In genomic region chr9:101052007-101052406, GRCm38 (mm10) we compare ENCODE assay signal across 26 mouse cellular contexts.
"Had no signal": no experiment of that assay in that cellular context is flagged by ENCODE, and none has a peak within 500 bp of the region (broad histone marks: within the 10 kb centered on the region; RNA-seq: fewer than 3 reads in every experiment).

No protein-coding gene starts in this region.

- H3K9ac ChIP-seq: forebrain, postnatal 0 days; heart, embryonic 13.5 days; heart, embryonic 15.5 days; hindbrain, embryonic 13.5 days; hindbrain, embryonic 15.5 days; kidney, embryonic 15.5 days; limb, embryonic 13.5 days; limb, embryonic 15.5 days; liver, embryonic 12.5 days had no signal

- H3K9me3 ChIP-seq: heart, embryonic 10.5 days; heart, embryonic 13.5 days; heart, embryonic 15.5 days; hindbrain, embryonic 13.5 days; hindbrain, embryonic 15.5 days; kidney, embryonic 15.5 days; limb, embryonic 13.5 days; limb, embryonic 15.5 days; liver, embryonic 12.5 days had no signal

- H3K27me3 ChIP-seq: heart, embryonic 13.5 days; heart, embryonic 15.5 days; hindbrain, embryonic 13.5 days; hindbrain, embryonic 15.5 days; kidney, embryonic 15.5 days; limb, embryonic 13.5 days; limb, embryonic 15.5 days; liver, embryonic 12.5 days had no signal

- DNase-seq: forebrain, postnatal 0 days; gastrocnemius, adult 2 months; gastrocnemius, postnatal 10 days; gastrocnemius, postnatal 25 days; heart, adult 18-20 months; heart, postnatal 14 days; heart, postnatal 36 days; kidney, adult 11 months; kidney, adult 2 months; kidney, adult 9 months; kidney, postnatal 14 days; kidney, postnatal 36 days; layer of hippocampus, adult 9-11 months; layer of hippocampus, postnatal 36 days; left cerebral cortex, postnatal 4 days had no signal

- H3K4me1 ChIP-seq: heart, embryonic 10.5 days; heart, embryonic 13.5 days; heart, embryonic 15.5 days; hindbrain, embryonic 13.5 days; hindbrain, embryonic 15.5 days; kidney, embryonic 15.5 days; limb, embryonic 13.5 days; limb, embryonic 15.5 days; liver, embryonic 12.5 days had no signal

- H3K36me3 ChIP-seq: heart, embryonic 10.5 days; heart, embryonic 13.5 days; heart, embryonic 15.5 days; hindbrain, embryonic 13.5 days; hindbrain, embryonic 15.5 days; kidney, embryonic 15.5 days; limb, embryonic 13.5 days; limb, embryonic 15.5 days; liver, embryonic 12.5 days had no signal

- ATAC-seq: forebrain, postnatal 0 days; inflammation-experienced regulatory T-cells, adult 6 months; liver, embryonic 12.5 days had no signal

- H3K4me3 ChIP-seq: gastrocnemius, adult 2 months; heart, embryonic 10.5 days; heart, embryonic 13.5 days; heart, embryonic 15.5 days; hindbrain, embryonic 13.5 days; hindbrain, embryonic 15.5 days; kidney, embryonic 15.5 days; limb, embryonic 13.5 days; limb, embryonic 15.5 days; liver, embryonic 12.5 days had no signal

- H3K4me2 ChIP-seq: heart, embryonic 13.5 days; heart, embryonic 15.5 days; hindbrain, embryonic 13.5 days; hindbrain, embryonic 15.5 days; kidney, embryonic 15.5 days; limb, embryonic 13.5 days; limb, embryonic 15.5 days; liver, embryonic 12.5 days had no signal

- H3K27ac ChIP-seq: gastrocnemius, adult 2 months; heart, embryonic 10.5 days; heart, embryonic 13.5 days; heart, embryonic 15.5 days; hindbrain, embryonic 13.5 days; hindbrain, embryonic 15.5 days; kidney, embryonic 15.5 days; kidney, postnatal 0 days; limb, embryonic 13.5 days; limb, embryonic 15.5 days; liver, embryonic 12.5 days had no signal
